Mouse (Mus musculus): ENCODE results near the gene Cnot10. TPM values are rescaled to one million over a fixed set of nuclear protein-coding genes. Genes with fewer than 3 reads are reported as not detected.

Cnot10 gene
- polyA plus RNA-seq, 1 experiment = 20.5 TPM

- no peak for DNase-seq (ENCODE audit: low read depth, low spot score)
- 76% methylated on average over 1 of the region's 1 CpGs for WGBS
Observed at GRCm38 (mm10) chr9:114601096-114601495, 38.9 kb downstream of the Cnot10 start.

- no peak for DNase-seq (ENCODE audit: low read depth, low spot score)
- 34% methylated on average over 5 of the region's 5 CpGs for WGBS
Observed at GRCm38 (mm10) chr9:114585017-114585345, 55.0 kb downstream of the Cnot10 start.

DNA sequence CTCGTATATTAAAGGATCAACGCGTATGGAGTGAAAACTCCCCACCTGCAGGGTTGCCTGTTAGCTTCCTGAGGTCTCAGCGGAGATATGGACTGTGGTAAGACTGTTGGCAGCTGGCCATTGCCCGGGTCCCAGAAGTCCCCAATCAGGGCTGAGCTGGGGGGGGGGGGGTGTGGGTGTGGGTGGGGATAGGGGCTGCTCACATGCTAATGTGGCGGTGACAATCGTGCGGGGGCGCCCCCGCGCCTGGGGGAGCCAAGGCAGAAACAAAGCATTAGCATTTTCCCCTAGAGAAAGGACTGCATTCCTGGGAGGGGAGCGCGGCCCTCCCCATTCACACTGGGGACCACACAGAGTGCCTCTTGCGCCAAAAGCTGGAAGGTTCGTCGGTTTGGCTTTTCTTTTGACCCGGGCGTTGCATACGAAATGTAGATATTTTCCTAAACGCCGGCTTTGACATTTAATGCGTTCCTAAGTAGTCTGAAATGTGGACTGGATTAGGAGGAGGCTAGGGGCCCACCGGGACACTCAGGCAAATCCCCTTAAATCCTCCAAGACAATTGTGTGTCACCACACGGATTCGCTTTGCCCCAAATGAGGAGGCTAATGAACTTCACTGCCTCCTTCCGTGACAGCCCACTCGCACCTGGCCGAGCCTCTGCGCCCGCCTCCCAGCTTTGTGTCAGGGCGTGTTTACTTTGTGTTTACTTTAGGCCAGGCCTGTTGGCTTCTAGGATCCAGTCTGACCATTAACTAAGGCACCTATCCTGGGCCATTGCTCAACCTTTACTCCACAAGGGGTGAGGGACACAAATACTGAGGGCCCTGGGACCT is 55.6 kb downstream of the Cnot10 start:
- DNase-seq (ENCODE audit: low read depth, low spot score) = no peak

DNA sequence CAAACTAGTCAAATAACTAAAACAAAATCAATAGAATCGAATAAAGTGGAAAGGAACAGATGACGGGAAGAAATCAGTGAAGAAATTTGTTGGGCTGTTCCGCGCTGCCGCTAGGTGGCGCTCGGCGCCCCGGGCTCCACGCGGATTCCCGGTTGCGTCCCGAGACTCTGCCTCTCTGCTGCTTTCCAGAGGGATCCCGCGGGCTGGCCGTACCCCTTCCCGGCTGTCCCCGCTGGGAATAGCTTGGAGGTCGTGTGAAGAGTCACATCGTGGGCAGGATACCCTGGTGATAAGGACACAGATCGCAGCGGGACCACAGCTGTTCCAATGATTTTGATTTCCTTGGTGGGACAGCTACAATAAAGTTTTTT is 56.2 kb downstream of the Cnot10 start:
- DNase-seq (ENCODE audit: low read depth, low spot score) = no peak
- under 1% methylated on average over 23 of the region's 23 CpGs for WGBS

More for the DNA sequence above, 55.6 kb downstream of the Cnot10 start:
- WGBS = 10% methylated on average over 31 of the region's 31 CpGs

- DNase-seq (ENCODE audit: low read depth, low spot score) = no peak
- 23% methylated on average over 11 of the region's 11 CpGs for WGBS
Observed at GRCm38 (mm10) chr9:114578646-114579045, 61.3 kb downstream of the Cnot10 start.

GRCm38 (mm10) chr9:114576001-114576400 is 64.0 kb downstream of the Cnot10 start:
- no peak for DNase-seq (ENCODE audit: low read depth, low spot score)
- WGBS = 100% methylated on average over 1 of the region's 1 CpGs

DNA sequence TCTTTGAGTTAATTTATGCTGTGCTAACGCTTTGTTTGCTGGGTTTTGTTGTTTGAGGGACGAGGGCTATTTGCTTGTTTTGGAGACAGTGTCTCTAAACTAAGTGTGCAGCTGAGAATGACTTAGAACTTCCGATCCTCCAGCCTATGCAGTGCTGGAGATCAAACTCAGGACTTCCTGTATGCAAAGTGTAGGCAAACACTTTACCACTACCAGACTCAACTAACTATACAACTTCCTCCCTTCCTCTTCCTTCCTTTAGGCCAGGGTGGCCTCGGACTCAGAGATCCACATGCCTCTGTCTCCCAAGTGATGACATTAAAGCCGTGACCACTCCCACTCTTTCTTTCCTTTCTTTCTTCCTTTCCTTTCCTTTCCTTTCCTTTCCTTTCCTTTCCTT is 66.5 kb downstream of the Cnot10 start:
- WGBS = 41% methylated on average over 5 of the region's 5 CpGs
- no peak for DNase-seq (ENCODE audit: low read depth, low spot score)

DNA sequence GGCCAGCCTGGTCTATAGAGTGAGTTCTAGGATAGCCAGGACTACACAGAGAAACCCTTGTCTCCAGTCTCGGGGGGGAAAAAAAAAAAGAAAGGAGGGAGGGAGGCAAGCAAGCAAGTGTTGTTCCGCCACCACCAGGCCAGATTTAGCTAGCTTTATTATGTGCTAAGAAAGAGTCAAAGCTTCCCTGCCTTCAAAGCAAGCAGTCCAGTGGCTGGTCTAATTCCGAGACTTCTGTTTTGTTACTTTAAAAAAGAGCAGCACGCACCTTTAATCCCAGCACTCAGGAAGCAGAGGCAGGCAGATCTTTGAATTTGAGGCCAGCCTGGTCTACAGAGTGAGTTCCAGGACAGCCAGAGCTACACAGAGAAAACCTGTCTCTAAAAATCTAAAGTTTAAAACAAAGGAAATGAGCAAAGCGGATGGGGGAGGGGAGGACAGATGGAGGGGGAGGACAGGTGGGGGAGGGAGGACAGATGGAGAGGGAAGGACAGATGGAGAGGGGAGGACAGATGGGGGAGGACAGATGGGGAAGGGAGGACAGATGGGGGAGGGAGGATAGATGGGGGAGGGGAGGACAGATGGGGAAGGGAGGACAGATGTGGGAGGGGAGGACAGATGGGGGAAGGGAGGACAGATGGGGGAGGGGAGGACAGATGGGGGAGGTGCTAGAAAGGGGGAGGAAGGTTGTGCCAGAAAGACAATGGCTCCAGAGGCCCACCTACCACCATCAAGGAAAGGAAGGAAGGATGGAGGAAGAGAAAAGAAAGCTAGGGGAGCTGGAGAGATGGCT is 71.1 kb downstream of the Cnot10 start:
- no peak for DNase-seq (ENCODE audit: low read depth, low spot score)
- 91% methylated on average over 5 of the region's 5 CpGs for WGBS

DNA sequence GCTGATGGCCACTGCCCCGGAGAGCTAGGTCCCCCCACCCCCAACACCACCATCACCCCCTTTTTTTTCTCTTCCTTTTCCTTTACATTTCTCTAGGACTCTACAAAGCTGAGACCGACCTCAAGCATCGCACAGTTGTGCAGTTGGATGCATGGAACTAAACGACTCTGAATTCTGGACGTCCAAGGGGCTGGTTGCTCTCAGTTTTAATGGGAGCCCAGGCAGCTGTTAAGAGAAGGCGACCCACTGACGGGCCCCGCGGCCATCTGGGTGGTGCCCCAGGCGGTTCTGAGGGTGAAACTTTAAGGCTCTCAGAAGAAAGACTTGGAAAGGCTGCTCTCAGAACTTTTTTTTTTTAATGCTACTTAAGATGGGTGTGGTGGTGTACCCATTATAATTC is 75.3 kb downstream of the Cnot10 start:
- 5% methylated on average over 10 of the region's 10 CpGs for WGBS
- no peak for DNase-seq (ENCODE audit: low read depth, low spot score)

- 1% methylated on average over 91 of the region's 91 CpGs for WGBS
- no peak for DNase-seq (ENCODE audit: low read depth, low spot score)
Observed at GRCm38 (mm10) chr9:114563761-114564606, 76.0 kb downstream of the Cnot10 start, which contains the start of gene Trim71. Gene Trim71 (minus strand): TSS chr9:114564369.

DNA sequence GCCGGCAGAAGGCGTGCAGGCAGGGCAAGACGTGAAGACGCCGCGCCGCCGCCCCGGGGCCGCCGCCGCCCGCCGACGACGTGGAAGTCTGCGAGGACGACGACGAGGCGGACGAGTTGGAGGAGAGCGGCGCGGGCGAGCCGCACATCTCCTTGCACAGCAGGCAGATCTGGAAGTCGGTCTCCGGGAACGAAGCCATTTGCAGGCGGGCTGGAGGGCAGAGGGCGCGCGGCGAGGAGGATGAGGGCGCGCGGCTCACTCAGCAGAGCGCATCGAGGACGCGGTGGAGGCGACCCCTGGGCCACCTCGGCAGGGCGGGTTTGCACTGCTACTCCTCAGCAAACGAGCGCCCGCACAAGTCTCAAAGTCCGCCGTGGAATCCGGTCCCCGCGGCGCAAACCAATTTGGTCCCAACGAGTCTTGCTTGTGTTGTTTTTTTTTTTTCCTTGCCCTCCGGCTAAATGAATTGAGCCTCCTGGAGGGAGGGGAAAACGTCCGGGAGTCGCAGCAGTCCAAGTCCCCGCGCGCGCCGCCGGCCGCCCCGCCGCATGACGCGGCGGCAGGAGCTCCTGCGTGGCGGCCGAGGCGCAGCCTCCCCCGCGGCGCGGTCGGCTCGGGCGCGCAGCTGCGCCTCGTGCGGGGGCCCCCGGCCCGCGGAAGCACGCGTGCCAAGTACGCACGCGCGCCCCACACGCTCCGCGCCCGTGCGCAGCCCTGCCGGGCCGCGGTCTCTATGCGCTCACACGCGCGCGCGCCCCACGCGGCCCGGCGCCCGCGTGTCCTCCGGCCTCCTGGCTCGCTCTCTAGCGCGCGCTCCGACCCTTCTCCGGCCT is 76.8 kb downstream of the Cnot10 start:
- WGBS = 2% methylated on average over 114 of the region's 122 CpGs
- DNase-seq (ENCODE audit: low read depth, low spot score) = no peak

DNA sequence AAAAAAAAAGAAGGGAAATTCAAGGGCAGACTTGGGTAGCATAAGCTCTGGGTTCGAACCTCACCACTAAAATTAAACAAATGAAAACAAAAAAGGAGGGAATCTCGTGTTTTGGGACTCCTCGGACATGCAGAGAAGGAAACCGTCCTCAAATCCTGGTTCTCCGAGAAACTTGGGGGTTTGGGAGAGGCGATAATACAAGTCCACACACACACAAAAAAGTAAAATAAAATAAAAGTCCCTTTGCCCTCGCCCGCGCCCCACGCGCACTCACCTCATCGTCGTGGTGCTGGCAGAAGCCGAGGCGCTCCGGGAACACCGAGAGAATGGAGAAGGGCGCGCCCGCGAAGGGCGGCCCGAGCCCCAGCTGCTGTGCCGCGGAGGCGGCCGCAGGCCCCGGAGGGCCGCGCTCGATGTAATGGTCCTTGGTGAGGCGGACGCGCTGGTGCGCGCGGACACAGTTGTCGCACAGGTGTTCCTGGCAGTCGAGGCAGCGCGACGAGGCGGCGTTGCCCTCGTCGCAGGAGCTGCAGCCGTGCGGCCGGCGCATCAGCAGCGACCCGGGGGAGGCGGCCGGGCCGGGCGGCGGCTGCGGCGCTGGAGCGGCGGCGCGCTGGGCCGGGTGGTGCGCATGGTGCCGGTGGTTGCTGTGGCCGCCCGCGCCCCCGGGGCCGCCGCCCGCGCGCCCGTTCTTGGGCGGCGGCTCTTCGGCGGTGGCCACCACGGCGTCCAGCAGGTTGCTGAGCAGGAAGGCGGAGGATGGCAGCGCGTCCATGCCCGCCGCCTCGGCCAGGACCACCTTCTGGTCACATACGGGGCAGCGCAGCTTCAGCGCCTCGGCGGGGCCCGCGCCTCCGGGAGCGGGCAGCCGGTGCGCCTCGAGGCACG is 77.7 kb downstream of the Cnot10 start:
- no peak for DNase-seq (ENCODE audit: low read depth, low spot score)
- 1% methylated on average over 96 of the region's 101 CpGs for WGBS

- no peak for DNase-seq (ENCODE audit: low read depth, low spot score)
- WGBS = 7% methylated on average over 12 of the region's 12 CpGs
Observed at GRCm38 (mm10) chr9:114561671-114561971, 78.4 kb downstream of the Cnot10 start.

DNA sequence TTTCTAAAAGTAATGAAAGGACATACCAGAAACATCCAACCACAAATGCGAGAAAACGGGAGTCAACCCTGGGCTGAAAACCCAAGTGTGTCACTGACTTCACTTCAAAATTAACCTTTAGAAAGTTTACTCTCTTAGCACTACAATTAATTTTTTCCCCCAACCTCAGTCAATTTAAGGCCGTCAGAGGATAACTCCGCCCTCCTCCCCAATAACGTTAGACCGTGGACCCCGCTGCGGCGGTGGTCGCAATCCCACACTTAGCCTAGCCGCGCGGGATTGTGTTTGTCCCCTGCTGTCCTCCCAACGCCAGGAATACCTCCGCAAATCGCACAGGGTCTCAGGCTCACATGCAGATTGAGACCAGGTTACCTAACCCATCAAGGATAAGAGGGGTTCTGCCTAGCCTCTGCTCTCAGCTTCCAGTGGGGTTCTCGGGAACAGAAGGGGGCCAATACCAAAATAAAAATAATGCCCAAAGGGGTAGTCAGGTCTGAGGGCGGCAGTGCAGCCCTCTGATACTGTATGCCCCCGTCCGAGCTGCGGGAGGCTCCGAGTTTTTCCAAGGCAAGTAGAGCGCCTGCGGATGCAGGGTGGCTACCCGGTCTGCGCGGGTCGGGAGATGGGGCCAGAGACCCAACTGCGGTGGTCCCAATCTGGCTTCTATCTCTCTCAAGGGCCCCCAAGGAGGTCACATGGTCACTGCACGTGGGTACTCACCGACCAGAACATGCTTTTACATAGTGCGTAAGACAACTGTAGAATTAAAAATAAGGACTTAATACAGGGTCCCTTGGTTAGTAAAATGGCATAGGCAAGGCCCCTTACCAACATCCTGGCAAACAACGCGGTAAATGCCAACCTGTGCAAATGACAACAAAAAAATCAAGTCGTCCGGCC is 79.0 kb downstream of the Cnot10 start:
- DNase-seq (ENCODE audit: low read depth, low spot score) = no peak
- 10% methylated on average over 36 of the region's 36 CpGs for WGBS

DNA sequence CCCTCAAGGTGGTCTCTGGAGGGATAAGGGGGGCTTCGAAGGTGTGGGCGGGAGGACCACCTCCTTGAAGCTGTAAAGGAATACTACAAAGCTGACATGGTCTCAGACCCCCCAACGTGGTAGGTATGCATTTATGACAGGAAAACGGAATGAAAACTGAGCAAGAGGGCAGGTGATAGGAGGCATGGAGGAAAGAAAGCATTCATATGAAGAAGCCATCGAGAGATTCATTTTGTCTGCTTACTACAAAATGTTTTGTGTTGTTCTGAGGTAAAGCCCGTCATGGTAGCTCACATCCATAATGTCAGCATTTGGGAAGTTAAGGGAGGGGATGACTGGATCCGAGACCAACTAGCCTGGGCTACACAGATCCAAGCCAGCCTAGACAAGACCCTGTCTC is 79.8 kb downstream of the Cnot10 start:
- 28% methylated on average over 7 of the region's 7 CpGs for WGBS
- DNase-seq (ENCODE audit: low read depth, low spot score) = no peak

DNA sequence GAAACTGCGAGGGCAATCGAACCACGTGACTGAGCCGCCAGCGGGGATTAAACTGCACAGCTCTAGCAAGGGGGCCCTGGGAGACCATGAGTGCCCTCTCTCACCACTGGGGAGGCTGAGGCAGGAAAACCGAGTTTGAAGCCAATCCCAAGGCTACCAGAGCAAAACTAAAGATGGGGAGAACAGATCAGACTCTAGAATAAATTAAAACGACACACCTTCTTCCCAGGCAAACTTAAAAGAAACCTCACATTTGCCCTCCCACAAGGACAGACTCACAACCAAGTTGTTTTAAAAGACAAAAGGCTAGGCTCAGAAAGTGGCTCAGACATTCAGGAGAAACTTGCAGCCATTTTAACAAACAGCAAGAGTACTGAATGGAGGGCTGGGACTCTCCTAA is 82.9 kb downstream of the Cnot10 start:
- no peak for DNase-seq (ENCODE audit: low read depth, low spot score)
- WGBS = 26% methylated on average over 7 of the region's 7 CpGs

DNA sequence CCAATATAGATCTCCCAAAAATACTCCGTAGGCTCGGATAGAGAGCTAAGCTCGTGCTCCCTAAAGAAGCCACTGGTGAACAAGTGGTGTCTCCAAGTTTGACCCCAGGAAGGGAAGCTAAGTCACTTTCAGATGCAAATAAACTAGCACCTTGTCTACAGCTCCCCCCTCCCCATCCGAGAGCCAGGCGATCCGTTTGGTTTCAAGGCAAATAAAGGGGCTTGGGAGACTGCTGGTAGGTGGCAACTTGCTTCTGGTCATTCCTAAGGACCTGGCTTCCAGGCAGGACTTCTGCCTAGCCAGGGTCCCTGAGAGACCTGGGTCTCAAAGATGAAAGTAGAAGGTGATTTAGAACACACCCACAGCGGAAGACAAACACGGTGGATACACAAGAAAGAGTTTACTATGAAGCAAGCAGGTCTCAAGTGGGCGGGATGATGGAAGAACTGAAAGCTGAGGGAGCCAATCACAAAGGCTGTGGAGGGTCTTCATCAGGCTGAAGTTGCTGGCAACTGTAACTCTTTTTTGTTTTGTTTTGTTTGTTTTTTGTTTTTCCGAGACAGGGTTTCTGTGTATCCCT is 83.6 kb downstream of the Cnot10 start:
- no peak for DNase-seq (ENCODE audit: low read depth, low spot score)
- 66% methylated on average over 10 of the region's 10 CpGs for WGBS
